Mouse (Mus musculus) heart, adult 9 months (tissue): ENCODE results near the gene Snx6.
"Not testable (repeated sequence)": the region's sequence is repeated elsewhere in the genome, so short reads cannot be mapped to it uniquely, and the experiment has no call there.

Experiments
- DNase-seq, 2 experiments: peaks; one replicate each; pipeline ENCODE4 v3.0.0; 2022; ENCODE audit warnings: low spot score in 2 of 2

Snx6 gene

GRCm38 (mm10) chr12:54795153-54795998 lies at the start of gene Snx6:
TSS of gene Snx6 (minus strand) at chr12:54795703.
- DNase-seq = peak; percentile 76 to 78

- DNase-seq = no peak
Observed at GRCm38 (mm10) chr12:54844415-54844814, 48.9 kb upstream of the Snx6 start.

- no peak for DNase-seq
Observed at GRCm38 (mm10) chr12:54841576-54841975, 46.1 kb upstream of the Snx6 start.

- no peak for DNase-seq
Observed at GRCm38 (mm10) chr12:54839815-54840214, 44.3 kb upstream of the Snx6 start.

- no peak for DNase-seq
Observed at GRCm38 (mm10) chr12:54838931-54839330, 43.4 kb upstream of the Snx6 start.

- peak; percentile 11 to 39 for DNase-seq
Observed at GRCm38 (mm10) chr12:54835608-54836570, 40.4 kb upstream of the Snx6 start.

- peak; percentile 84 to 89 for DNase-seq
Observed at GRCm38 (mm10) chr12:54834925-54835447, 39.5 kb upstream of the Snx6 start.

GRCm38 (mm10) chr12:54833856-54834399 lies 38.4 kb upstream of the Snx6 start:
- no peak for DNase-seq

GRCm38 (mm10) chr12:54831927-54832326 lies 36.4 kb upstream of the Snx6 start:
- DNase-seq = not testable (repeated sequence)

GRCm38 (mm10) chr12:54830574-54830973 lies 35.1 kb upstream of the Snx6 start:
- DNase-seq = peak; percentile 29 to 73

GRCm38 (mm10) chr12:54829876-54830275 lies 34.4 kb upstream of the Snx6 start:
- no peak for DNase-seq

- DNase-seq = no peak
Observed at GRCm38 (mm10) chr12:54828043-54828442, 32.5 kb upstream of the Snx6 start.

GRCm38 (mm10) chr12:54825202-54825601 lies 29.7 kb upstream of the Snx6 start:
- no peak for DNase-seq

- peak; percentile 16 to 21 for DNase-seq
Observed at GRCm38 (mm10) chr12:54822836-54823426, 27.4 kb upstream of the Snx6 start.

GRCm38 (mm10) chr12:54820684-54821161 lies 25.2 kb upstream of the Snx6 start:
- DNase-seq = no peak

- DNase-seq = no peak
Observed at GRCm38 (mm10) chr12:54819181-54819935, 23.9 kb upstream of the Snx6 start.

- DNase-seq = no peak
Observed at GRCm38 (mm10) chr12:54810142-54810541, 14.6 kb upstream of the Snx6 start.

GRCm38 (mm10) chr12:54807481-54807880 lies 12.0 kb upstream of the Snx6 start:
- no peak for DNase-seq

GRCm38 (mm10) chr12:54806131-54806530 lies 10.6 kb upstream of the Snx6 start:
- no peak for DNase-seq

- no peak for DNase-seq
Observed at GRCm38 (mm10) chr12:54805254-54806002, 9.9 kb upstream of the Snx6 start.
